Mouse (Mus musculus) T-helper 2 cell (primary cell): ENCODE measurements around the gene Ppib.

ENCODE experiments used
- in situ Hi-C: fragments of 300-600 bp; cut with MboI, MseI; formaldehyde crosslinking; loops from one replicate; pipeline ENCODE4 v1.15.1; 2025; ENCODE audit warnings: high pct_unique_total_duplicates

Ppib gene

DNA sequence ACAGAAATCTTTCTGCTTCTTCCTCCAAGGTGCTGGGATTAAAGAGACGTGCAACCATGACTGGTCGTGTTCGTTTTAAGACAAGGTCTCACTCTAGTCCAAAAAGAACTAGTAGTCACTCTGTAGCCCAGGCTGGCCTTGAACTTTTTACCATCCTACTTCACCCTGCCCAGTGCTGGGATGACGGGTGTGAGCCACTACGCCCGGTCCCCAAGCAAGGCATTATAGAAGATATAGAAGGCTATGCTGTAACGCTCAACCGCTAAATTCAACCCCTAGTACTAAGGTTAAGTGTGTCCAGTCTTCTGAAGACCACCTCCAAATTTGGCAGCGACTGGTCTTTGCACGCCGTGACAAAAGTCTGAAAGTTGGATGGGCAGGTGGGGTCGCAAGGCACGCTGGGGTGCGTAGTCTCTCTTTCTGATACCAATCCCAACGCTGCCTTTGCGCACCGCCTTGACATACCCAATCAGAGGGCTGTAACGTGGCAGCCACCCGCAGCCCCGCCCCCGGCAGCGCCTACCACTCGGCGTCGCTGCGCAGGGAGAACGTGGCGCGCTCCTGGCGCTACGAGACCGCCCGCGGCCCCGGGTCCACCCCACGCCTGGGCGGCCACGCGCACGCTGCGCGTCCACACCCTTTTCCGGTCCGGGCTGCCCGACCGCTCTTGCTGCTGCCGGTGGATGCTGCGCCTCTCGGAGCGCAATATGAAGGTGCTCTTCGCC lies at the start of gene Ppib:
TSS of gene Ppib (plus strand) at position 640 of the 725 bp plus-strand sequence.
- in situ Hi-C loops: no loop called here

DNA sequence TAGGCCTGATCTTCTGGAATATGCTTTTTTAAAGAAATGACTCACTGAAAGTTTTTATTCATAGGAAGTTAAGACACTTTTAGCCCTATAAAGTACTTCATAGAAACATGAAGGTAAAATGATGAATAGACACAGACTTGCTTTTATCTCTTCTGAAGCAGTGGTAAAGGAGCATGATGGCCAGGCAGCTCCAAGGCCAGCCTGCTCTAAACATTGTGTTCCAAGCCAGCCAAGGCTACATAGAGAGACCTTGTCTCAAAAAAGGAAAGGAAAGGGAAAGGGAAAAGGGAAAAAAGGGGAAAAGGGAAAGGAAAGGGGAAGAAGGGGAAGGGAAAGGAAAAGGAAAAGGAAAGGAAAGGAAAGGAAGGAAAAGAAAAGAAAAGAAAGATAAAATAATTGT lies 39.4 kb upstream of the Ppib start:
- in situ Hi-C loops: no loop called here

DNA sequence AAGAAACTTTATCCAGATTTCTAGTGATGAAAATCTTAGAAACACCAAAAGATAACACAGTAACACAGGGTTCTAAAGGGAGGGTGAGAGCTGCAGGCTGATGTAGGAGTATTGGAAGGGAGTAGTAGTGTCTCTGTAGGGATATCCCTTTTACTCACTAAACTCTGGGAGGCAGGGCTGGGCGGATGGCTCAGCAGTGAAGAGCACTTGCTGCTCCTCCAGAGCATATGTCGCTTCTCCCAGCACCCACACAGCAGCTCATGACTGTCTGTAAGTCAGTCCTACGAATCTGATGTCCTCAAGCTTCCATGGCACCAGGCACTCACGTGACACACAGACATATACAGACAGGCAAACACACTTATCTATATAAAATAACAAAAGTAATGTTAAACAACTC lies 21.9 kb upstream of the Ppib start:
- in situ Hi-C loops: no loop called here

- in situ Hi-C loops: no loop called here
These were observed 21.4 kb upstream of the Ppib start for GRCm38 (mm10) chr9:66038581-66038980.

GRCm38 (mm10) chr9:66039290-66039689 lies 20.7 kb upstream of the Ppib start:
- in situ Hi-C loops: no loop called here

DNA sequence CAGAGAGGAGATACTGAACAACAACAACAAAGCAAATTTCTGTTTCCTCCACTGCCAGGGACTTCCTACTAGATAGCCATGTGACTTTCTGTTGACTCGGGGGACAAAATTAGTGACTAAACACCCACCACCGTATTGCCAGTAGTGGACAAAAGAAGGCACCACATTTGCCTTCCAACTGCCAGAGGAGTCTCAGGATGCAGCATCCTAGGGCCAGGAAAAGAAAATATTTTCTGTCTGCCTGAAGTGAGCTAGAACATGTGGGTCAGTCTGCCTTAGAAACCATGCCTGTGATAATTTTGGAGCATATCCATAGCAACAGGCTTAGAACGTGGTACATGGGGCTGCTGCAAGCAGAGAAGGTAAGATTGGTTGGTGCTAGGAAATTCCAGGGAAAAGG lies 19.2 kb upstream of the Ppib start:
- in situ Hi-C loops: no loop called here

- in situ Hi-C loops: no loop called here
These were observed 17.7 kb upstream of the Ppib start for GRCm38 (mm10) chr9:66042331-66042730.

GRCm38 (mm10) chr9:66043241-66043640 lies 16.8 kb upstream of the Ppib start:
- in situ Hi-C loops: no loop called here

GRCm38 (mm10) chr9:66049931-66050601 lies 10.0 kb upstream of the Ppib start:
- in situ Hi-C loops: no loop called here

- in situ Hi-C loops: no loop called here
These were observed 8.5 kb upstream of the Ppib start for GRCm38 (mm10) chr9:66051493-66051892.

- in situ Hi-C loops: no loop called here
These were observed 7.3 kb upstream of the Ppib start for GRCm38 (mm10) chr9:66052731-66053130.

GRCm38 (mm10) chr9:66053620-66054019 lies 6.4 kb upstream of the Ppib start:
- in situ Hi-C loops: no loop called here

DNA sequence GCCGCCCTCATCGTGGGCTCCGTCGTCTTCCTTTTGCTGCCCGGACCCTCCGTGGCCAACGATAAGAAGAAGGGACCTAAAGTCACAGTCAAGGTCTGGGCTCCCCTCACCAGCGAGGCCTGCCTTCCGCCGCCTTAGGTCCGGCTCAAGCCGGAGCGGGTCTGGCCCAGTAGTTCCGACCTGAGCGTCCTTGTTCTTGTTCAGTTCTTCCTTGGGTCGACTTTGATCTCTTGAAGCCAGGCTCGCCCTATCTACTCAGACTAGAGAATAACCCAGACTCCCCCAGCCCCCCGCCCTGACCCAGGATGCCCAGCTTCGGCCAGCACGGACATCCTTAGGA lies 256 bp downstream of the Ppib start:
- in situ Hi-C loops: no loop called here

GRCm38 (mm10) chr9:66060986-66061385 lies 964 bp downstream of the Ppib start:
- in situ Hi-C loops: no loop called here

- in situ Hi-C loops: no loop called here
These were observed 1.6 kb downstream of the Ppib start for GRCm38 (mm10) chr9:66061656-66062055.

- in situ Hi-C loops: no loop called here
These were observed 3.4 kb downstream of the Ppib start for GRCm38 (mm10) chr9:66063446-66063845.

GRCm38 (mm10) chr9:66064316-66064715 lies 4.3 kb downstream of the Ppib start:
- in situ Hi-C loops: no loop called here

DNA sequence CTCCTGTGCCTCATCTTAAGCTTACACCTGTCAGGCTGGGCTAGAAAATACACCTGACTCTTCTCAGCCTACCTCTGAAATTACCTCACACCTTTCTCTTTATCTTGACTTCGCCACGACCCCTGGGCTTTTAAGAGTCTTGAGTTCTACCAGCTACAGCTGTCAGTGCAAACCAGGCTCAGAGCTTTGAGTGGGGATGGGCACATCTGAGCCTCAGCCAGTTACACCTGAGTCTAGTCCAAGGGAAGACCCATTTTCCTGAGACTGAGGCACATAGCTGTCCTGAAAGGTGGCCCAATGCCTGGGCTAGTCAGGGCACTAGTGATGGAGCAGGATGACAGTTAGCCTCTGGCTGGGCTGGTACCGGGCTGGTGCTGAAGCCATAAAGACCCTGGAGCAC lies 6.8 kb downstream of the Ppib start:
- in situ Hi-C loops: loop anchor here (5.0 kb wide), 1 partner anchor 56 kb away; no protein-coding TSS in a partner anchor

GRCm38 (mm10) chr9:66067542-66067941 lies 7.5 kb downstream of the Ppib start:
- in situ Hi-C loops: loop anchor here (5.0 kb wide), 1 partner anchor 55 kb away; no protein-coding TSS in a partner anchor

DNA sequence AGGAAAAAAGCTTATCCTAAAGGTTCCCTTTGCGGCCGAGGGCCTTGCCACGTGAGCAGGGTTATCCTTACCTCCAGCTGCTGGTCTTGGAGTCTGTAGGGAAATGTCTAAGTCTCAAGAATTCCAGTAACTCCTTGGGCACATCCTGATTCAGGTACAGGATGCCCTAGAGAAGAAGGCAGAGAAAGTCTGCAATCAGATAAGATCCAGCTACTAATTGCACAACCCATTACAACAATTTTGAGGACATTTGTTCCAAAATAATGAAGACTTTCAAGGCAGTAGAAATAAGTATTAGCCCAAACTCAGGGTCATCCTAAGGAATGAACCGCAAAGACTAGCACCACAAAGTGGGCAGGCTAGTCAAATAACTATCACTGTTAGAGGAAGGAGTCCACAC lies 8.0 kb downstream of the Ppib start:
- in situ Hi-C loops: loop anchor here (5.0 kb wide), 1 partner anchor 54 kb away; no protein-coding TSS in a partner anchor

DNA sequence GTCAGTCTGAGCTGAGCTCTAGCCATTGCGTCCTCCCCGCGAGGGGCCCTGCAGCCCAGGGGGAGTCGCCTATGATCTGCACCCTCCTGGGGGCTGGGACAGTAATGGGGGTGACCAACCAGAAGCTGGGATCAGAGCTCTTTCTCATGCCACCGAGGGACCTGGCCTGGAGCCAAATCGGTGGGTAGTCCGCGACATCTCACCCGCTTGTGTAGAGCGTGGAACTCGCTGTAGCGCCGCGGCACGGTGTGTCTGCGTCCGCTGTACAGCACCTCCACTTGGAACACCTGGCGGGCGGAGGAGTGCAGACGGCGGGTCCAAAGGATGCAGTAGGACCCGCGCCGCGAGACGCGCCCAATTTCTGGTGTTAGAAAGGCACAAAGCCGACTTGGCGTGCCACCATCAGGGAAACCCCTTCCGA lies 9.0 kb downstream of the Ppib start:
- in situ Hi-C loops: loop anchor here (5.0 kb wide), 1 partner anchor 53 kb away; no protein-coding TSS in a partner anchor

DNA sequence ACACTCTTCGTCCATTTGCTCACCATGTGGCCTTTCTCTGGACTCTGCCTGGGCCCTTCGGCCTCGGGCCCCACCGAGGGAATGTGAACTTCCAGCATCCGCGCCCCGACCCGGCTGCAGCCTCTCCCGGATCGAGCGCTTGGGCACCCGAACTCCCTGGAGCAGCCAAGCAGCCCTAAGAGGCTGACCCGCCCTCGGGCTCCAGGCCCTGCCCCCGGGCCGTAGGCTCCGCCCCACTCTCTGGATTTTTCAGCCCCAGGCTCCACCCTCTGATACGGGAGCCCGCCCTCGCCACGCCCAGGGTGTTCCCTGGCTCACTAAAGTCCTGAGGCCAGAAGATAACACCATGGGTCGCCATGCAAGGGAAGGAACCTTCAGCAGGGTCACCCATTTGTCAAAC lies 9.6 kb downstream of the Ppib start, which contains the start of gene Snx22:
TSS of gene Snx22 (minus strand) at position 137 of the 400 bp plus-strand sequence.
- in situ Hi-C loops: loop anchor here (5.0 kb wide), 1 partner anchor 53 kb away; no protein-coding TSS in a partner anchor

DNA sequence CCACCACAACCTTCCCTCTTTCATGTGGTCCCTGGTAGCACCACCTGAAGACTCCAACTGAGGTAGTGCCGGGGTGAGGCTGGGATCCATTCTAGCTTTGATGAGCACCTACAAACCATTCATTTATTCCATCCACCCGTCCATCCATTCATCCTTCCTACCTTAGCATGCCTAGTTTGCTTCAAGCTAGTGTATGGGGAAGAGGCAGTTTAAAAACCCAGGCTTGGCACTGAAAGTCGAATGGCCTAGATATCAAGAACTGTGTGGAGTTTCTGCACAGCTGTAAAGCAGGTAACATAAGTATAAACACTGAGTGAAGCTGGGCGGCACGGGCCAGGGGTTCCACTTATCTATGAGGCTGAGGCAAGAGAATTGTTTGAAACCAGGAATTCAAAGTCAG lies 10.1 kb downstream of the Ppib start:
- in situ Hi-C loops: no loop called here
